Mouse (Mus musculus): ENCODE results near the gene Emc4.

Gene Emc4

DNA sequence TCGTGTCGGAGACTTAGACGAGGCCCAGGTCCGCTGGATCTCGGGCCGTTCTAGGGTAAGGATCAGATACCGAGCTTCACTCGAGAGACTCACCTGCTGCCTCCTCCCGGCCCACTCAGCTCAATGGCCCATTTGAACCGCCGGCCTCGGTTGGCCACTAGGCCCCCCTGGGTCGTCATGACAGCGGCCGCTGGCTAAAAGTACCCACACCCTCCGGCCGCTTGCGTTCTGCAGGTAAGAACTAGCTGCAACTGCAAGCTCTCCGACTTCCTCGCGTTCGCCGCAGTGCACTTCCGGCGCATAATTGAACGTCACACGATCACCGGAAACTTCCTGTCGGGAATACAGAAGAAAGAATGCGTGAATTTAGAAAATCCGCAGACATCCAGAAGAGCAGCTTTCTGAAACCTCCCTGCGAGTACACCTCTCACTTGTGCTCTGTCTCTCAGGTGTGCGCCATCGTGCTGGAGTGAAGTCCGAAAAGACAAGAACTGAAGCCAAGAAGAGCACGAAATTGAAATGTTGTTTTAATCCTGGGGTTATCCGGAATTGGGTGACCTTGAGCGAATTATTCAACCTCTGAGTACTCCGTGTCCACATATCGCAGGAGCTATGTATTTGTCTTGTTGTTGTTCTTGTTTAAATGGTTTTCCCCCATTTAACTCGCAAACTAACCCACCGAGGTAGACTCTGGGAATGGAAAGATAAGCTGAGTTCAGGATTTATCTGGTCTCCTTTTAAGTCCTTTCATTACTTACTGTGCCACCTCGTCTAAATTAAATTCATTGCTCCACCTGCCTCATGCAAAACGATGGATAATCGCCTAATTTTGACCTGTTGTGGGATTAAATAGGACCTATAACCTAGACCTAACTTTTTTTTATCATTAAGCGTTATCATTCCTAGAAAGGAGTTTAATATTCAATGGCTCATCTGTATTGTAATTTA, at the start of gene Emc4:
TSS of gene Emc4 (minus strand) at position 302 of the 948 bp plus-strand sequence.
- DNase-seq (ENCODE audit: low spot score) = peak; percentile 93

- no peak for DNase-seq (ENCODE audit: low spot score)
Observed at GRCm38 (mm10) chr2:112407030-112407429, 39.2 kb upstream of the Emc4 start.

- no peak for DNase-seq (ENCODE audit: low spot score)
Observed at GRCm38 (mm10) chr2:112396649-112397048, 28.8 kb upstream of the Emc4 start.

- no peak for DNase-seq (ENCODE audit: low spot score)
Observed at GRCm38 (mm10) chr2:112393958-112394357, 26.1 kb upstream of the Emc4 start.

- no peak for DNase-seq (ENCODE audit: low spot score)
Observed at GRCm38 (mm10) chr2:112392689-112393088, 24.9 kb upstream of the Emc4 start.

DNA sequence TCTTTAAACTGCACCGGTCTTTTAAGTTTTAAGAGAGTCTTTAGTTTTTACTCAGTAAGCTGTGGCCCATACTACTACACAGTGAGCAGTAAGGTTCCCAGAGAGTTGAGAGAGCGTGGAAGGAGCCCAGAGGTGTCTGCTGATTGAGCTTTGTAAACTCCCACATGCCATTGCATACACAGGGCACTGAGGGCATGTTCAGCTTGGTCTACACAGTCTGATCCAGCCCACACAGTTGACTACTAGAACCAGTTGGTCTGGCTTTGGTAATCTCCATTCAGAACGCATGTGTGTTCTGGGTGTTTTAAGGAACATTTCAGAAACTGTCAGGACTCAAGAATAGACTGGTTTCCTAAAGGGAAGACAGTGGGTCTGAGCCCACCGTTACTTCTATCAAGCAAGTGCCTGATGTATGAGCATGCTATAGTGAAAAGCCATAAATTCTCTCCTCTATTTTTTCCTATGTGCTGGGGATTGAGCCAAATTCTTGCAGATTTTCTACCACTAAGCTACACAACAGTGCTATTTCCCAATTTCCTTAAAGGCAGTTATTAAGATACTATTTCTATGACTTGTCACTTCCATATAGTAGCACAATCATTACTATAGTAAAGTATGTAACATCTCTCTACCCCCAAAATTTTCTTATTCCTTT, 23.6 kb upstream of the Emc4 start:
- DNase-seq (ENCODE audit: low spot score) = no peak

DNA sequence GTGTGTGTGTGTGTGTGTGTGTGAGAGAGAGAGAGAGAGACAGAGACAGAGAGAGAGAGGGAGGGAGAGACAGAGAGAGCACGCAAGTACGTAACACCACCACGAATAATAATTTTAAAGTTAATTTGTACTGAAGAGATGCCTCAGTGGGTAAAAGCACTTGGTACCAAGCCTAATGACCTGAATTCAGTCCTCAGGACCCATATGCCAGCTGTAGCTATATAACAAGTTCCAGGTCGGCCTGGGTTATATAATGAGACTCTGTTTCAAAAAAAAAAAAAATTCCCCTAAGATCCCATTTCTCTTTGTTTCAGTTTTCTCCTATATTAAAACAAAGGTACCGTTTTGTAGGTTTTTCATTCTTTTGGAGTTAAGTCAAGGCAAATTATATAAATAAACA, 23.0 kb upstream of the Emc4 start:
- DNase-seq (ENCODE audit: low spot score) = no peak

DNA sequence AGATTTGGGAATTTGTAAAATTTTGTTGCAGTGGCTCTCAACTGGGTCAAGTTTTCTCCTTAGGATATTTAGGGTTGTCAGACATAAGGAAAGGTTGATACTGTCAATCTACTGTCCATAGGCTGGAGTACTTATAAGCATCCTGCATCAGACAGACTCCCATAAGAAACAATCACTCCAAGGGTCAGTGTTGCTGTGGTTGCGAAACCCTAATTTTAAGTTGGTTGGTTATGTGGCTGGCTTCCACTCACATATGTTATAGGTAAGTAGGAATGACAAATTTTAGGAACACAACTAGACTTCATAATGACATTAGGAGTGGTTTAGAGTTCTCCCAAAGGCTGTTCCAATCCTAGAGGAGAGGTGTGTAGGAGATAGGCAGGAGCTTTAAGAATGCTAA, 13.4 kb upstream of the Emc4 start:
- no peak for DNase-seq (ENCODE audit: low spot score)

GRCm38 (mm10) chr2:112380131-112380530, 12.3 kb upstream of the Emc4 start:
- DNase-seq (ENCODE audit: low spot score) = no peak

GRCm38 (mm10) chr2:112378973-112379898, 11.4 kb upstream of the Emc4 start, which contains the start of gene Katnbl1:
Katnbl1 (plus strand) TSS chr2:112379211.
- peak; percentile 95 for DNase-seq (ENCODE audit: low spot score)

GRCm38 (mm10) chr2:112374610-112375009, 6.8 kb upstream of the Emc4 start:
- DNase-seq (ENCODE audit: low spot score) = no peak

DNA sequence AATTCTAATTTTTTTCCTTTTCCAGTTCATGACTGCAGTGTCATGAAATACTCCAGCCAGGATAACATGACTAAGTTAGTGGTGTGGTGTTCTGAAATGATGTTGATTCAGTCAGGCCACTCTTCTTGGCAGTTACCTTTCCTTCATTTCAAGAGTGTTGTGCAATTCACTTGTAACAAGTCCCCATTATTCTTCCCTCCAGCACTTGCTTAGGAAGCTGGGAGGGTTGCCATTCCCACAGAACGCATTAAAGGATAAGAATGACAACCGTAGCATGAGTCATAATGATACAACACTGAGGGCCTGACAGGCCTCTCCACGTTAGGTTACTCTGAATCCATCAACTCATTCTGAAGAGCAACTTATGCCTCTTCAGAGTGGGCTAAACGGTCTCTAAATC, 5.3 kb upstream of the Emc4 start:
- peak; percentile 58 for DNase-seq (ENCODE audit: low spot score)

- DNase-seq (ENCODE audit: low spot score) = peak; percentile 23
Observed at GRCm38 (mm10) chr2:112369941-112370340, 2.1 kb upstream of the Emc4 start.

DNA sequence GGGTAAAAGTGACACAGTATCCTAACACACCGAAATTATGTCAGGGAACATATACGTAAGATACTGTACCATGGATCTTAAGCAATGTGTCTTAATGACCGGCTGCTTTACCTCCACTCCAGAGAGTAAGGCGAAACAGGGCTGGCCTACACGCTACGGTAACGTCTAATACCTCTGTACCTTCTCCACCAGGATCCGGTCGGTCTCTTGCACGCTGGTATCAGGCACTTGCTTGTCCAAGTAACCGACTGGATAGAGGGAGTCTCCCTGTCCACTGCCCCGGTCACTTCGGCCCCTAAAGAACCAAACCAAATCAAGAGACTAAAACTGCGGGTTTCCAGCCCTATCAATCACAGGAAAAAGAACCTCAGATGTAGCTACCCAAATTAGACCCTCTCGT, 605 bp downstream of the Emc4 start:
- DNase-seq (ENCODE audit: low spot score) = peak; percentile 33

DNA sequence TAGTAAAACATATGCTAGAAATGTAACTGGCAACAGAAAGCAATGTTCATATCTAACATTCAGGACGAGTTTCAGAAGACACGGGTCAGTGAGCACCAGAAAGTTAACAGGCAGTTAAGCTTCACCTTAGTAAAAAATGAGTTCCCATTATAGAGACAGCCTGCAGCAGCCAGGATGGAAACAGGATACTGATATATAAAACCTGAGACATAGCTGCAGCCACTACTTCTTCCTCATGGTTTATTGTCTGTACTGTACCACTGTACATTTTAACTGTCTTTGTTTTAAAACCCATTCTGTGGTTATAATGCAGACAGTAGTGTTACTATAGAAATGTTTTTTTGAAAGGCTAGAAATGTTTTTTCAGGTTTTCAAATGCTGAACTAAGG, 7.1 kb downstream of the Emc4 start:
- DNase-seq (ENCODE audit: low spot score) = no peak

GRCm38 (mm10) chr2:112360012-112360780, 7.6 kb downstream of the Emc4 start:
- no peak for DNase-seq (ENCODE audit: low spot score)

- no peak for DNase-seq (ENCODE audit: low spot score)
Observed at GRCm38 (mm10) chr2:112359611-112360010, 8.2 kb downstream of the Emc4 start.

DNA sequence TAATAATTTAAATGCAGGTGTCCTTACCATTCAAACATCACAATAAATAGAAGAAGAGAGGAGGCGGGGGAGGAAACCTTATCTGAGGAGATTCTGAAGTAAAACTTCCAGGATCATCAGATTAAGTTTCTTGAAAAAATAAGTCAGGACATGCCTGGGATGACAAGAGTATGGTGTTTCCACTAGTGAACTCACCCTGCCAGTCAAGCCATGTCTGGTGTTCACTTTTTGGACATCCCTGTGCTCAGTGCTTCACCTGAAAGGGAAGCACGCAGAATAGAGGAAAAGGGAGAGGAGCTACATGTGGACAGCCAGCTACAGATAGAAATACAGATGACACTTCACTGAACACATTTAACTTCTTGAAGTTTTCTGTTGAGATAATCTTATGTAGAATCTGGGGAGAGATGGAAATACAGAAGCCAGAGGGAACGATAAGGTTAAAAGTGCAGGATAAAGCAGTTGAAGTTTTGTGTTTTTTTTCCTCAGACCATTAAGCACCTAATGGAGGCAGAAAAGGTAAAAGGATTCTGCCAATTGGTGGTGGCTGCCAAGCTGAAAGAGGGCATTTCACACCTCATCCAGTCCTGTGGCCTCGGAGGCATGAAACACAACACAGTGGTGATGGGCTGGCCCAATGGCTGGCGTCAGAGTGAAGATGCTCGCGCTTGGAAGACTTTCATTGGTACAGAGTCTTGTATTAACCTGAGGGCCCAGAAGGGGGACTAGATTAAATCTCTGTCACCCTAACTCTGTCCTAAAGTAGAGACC, 14.0 kb downstream of the Emc4 start:
- DNase-seq (ENCODE audit: low spot score) = no peak

- no peak for DNase-seq (ENCODE audit: low spot score)
Observed at GRCm38 (mm10) chr2:112348246-112348645, 19.6 kb downstream of the Emc4 start.

DNA sequence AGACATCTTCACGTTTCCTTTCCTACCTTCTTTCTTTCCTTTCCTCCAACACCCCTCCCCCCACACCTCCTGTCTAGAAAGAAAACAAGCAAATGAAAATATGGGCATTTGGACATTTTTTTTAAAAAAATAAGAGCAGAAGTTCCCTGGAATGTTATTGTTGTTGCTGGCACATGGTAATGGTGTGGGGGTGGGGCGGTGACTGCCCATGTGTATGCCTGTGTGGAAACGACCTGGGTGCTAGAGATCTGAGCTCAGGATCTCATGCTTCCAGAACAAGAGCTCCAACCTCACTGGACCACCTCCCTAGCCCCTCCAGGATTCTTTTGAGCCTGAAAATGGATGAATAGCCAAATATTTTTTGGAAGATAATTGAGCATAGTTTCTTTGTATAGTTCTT, 26.7 kb downstream of the Emc4 start:
- DNase-seq (ENCODE audit: low spot score) = no peak

GRCm38 (mm10) chr2:112339736-112340135, 28.1 kb downstream of the Emc4 start:
- no peak for DNase-seq (ENCODE audit: low spot score)
